Comparison of ENCODE assay signal across 31 mouse cellular contexts in the genomic region with DNA sequence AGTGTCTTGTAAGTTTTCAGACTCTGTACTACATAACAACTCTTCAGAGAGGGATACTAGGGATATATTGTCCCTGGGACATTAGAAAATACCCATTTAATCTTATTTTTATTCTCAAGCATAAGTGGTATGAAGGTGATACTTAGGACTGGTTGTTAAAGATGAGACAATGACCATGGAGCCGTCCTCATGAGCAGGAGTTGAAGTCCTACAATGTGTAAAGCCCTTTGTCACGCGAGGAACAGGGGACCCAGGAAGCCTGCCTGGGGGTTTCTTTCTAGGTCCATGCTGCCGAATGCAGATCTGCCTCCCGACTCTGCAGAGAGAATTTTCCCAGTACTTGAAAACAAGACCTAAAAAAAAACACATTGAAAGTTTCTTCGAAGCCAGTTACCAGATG. TPM values are rescaled to one million over a fixed set of nuclear protein-coding genes. Genes with fewer than 3 reads are reported as not detected.
A peak's percentile ranks its signal among the peaks of the same experiment; 100 is the strongest.
DNase-seq lines count a peak whose midpoint lies in the region; ATAC-seq and TF ChIP-seq lines count a peak whose summit lies in the region.
"Had no signal": no experiment of that assay in that cellular context is flagged by ENCODE, and none has a peak within 500 bp of the region (broad histone marks: within the 10 kb centered on the region; RNA-seq: fewer than 3 reads in every experiment).

No protein-coding gene starts in this region.

- no peak overlapping the region for H3K9ac ChIP-seq in forebrain, embryonic 14.5 days (ENCODE audit: low read length)
- no peak overlapping the region for H3K9ac ChIP-seq in forebrain, embryonic 11.5 days (ENCODE audit: low read length)
- no peak overlapping the region for H3K9ac ChIP-seq in midbrain, embryonic 13.5 days (replicated peaks)
- H3K9ac ChIP-seq in hindbrain, embryonic 15.5 days = no peak overlapping the region
- H3K9ac ChIP-seq: forebrain, embryonic 12.5 days; heart, embryonic 12.5 days; liver, embryonic 14.5 days; stomach, embryonic 15.5 days had no signal

- no peaks in the 10 kb centered on the region for H3K9me3 ChIP-seq in forebrain, embryonic 14.5 days (replicated peaks; ENCODE audit: control insufficient read depth, low read length)
- H3K9me3 ChIP-seq in forebrain, embryonic 11.5 days (ENCODE audit: control insufficient read depth, low read length) = no peaks in the 10 kb centered on the region
- no peaks in the 10 kb centered on the region for H3K9me3 ChIP-seq in midbrain, embryonic 13.5 days
- H3K9me3 ChIP-seq in midbrain, embryonic 10.5 days (replicated peaks) = no peaks in the 10 kb centered on the region
- H3K9me3 ChIP-seq in hindbrain, embryonic 15.5 days = no peaks in the 10 kb centered on the region
- H3K9me3 ChIP-seq: forebrain, embryonic 12.5 days; heart, embryonic 12.5 days; stomach, embryonic 15.5 days had no signal

- ATAC-seq in forebrain, embryonic 14.5 days = no peak
- ATAC-seq in forebrain, embryonic 11.5 days (replicated peaks; ENCODE audit: low FRiP score) = no peak
- ATAC-seq in midbrain, embryonic 13.5 days = no peak
- ATAC-seq in hindbrain, embryonic 15.5 days (ENCODE audit: low FRiP score, low read depth) = no peak
- ATAC-seq: intestine, embryonic 16.5 days had no signal

- peaks cover 11% of the 10 kb centered on the region for H3K4me1 ChIP-seq in forebrain, embryonic 14.5 days (ENCODE audit: control insufficient read depth, insufficient read depth, low read length)
- H3K4me1 ChIP-seq in forebrain, embryonic 11.5 days (replicated peaks; ENCODE audit: control insufficient read depth, insufficient read depth, low read length) = no peaks in the 10 kb centered on the region
- H3K4me1 ChIP-seq in midbrain, embryonic 13.5 days (replicated peaks) = peaks cover 10% of the 10 kb centered on the region
- H3K4me1 ChIP-seq in midbrain, embryonic 10.5 days = no peaks in the 10 kb centered on the region; the same call in 1 of the 2 replicates
- H3K4me1 ChIP-seq in hindbrain, embryonic 15.5 days (replicated peaks) = peaks cover 14% of the 10 kb centered on the region
- H3K4me1 ChIP-seq in olfactory bulb, adult 2 months (ENCODE audit: control insufficient read depth, insufficient read depth, low read length) = peaks cover 5% of the 10 kb centered on the region
- H3K4me1 ChIP-seq: heart, embryonic 12.5 days; stomach, embryonic 15.5 days had no signal

- TF ChIP-seq POLR2A in olfactory bulb, adult 2 months (IDR thresholded peaks at IDR 0.05; ENCODE audit: insufficient read depth, low read depth, low read length) = no peak

- 81% methylated on average over 6 of the region's 6 CpGs for WGBS in forebrain, embryonic 14.5 days
- WGBS in forebrain, embryonic 11.5 days = 84% methylated on average over 6 of the region's 6 CpGs
- 81% methylated on average over 6 of the region's 6 CpGs for WGBS in midbrain, embryonic 13.5 days
- 85% methylated on average over 6 of the region's 6 CpGs for WGBS in midbrain, embryonic 10.5 days
- 79% methylated on average over 6 of the region's 6 CpGs for WGBS in hindbrain, embryonic 15.5 days
- WGBS in olfactory bulb, adult 2 months = 61% methylated on average over 6 of the region's 6 CpGs

- no peak overlapping the region for H3K4me2 ChIP-seq in forebrain, embryonic 14.5 days (ENCODE audit: low read length)
- no peak overlapping the region for H3K4me2 ChIP-seq in forebrain, embryonic 11.5 days (ENCODE audit: low read depth, low read length, severe bottlenecking)
- no peak overlapping the region for H3K4me2 ChIP-seq in midbrain, embryonic 13.5 days (replicated peaks)
- H3K4me2 ChIP-seq in hindbrain, embryonic 15.5 days = no peak overlapping the region
- H3K4me2 ChIP-seq: forebrain, embryonic 12.5 days; heart, embryonic 12.5 days; stomach, embryonic 15.5 days had no signal

- no peaks in the 10 kb centered on the region for H3K27me3 ChIP-seq in forebrain, embryonic 14.5 days (replicated peaks; ENCODE audit: control insufficient read depth, insufficient read depth, low read length)
- H3K27me3 ChIP-seq in forebrain, embryonic 11.5 days (ENCODE audit: control insufficient read depth, insufficient read depth, low read length) = no peaks in the 10 kb centered on the region
- H3K27me3 ChIP-seq in midbrain, embryonic 13.5 days = no peaks in the 10 kb centered on the region
- no peaks in the 10 kb centered on the region for H3K27me3 ChIP-seq in midbrain, embryonic 10.5 days (ENCODE audit: low read depth, poor library complexity, severe bottlenecking)
- H3K27me3 ChIP-seq in hindbrain, embryonic 15.5 days = no peaks in the 10 kb centered on the region
- H3K27me3 ChIP-seq: forebrain, embryonic 12.5 days; heart, embryonic 12.5 days; stomach, embryonic 15.5 days had no signal

- TF ChIP-seq CTCF in olfactory bulb, adult 2 months (IDR thresholded peaks at IDR 0.05; ENCODE audit: insufficient read depth, low read depth, low read length) = no peak
- TF ChIP-seq CTCF in layer of hippocampus, adult 2 months (conservative IDR thresholded peaks at IDR 0.05) = no peak

- 0 out of 2 replicates have a peak overlapping the region, but pooled peaks have one; percentile 49 for H3K27ac ChIP-seq in forebrain, embryonic 14.5 days (ENCODE audit: low read depth, low read length)
- no peak overlapping the region for H3K27ac ChIP-seq in forebrain, embryonic 11.5 days (ENCODE audit: low read depth, low read length)
- H3K27ac ChIP-seq in midbrain, embryonic 13.5 days = 0 out of 2 replicates have a peak overlapping the region, but pooled peaks have one; percentile 68
- H3K27ac ChIP-seq in midbrain, embryonic 10.5 days (replicated peaks) = no peak overlapping the region
- peak overlapping the region; percentile 68 for H3K27ac ChIP-seq in hindbrain, embryonic 15.5 days (replicated peaks)
- peak overlapping the region; percentile 57; the same call in 1 of the 2 replicates for H3K27ac ChIP-seq in olfactory bulb, adult 2 months (ENCODE audit: insufficient read depth, low read depth, low read length)
- no peak overlapping the region for H3K27ac ChIP-seq in layer of hippocampus, adult 2 months
- H3K27ac ChIP-seq: liver, embryonic 14.5 days; macrophage; stomach, embryonic 15.5 days had no signal

- no peak overlapping the region for H3K4me3 ChIP-seq in forebrain, embryonic 14.5 days (ENCODE audit: low read depth, low read length)
- no peak overlapping the region for H3K4me3 ChIP-seq in forebrain, embryonic 11.5 days (ENCODE audit: low read depth, low read length)
- no peak overlapping the region for H3K4me3 ChIP-seq in midbrain, embryonic 13.5 days (replicated peaks)
- H3K4me3 ChIP-seq in midbrain, embryonic 10.5 days = no peak overlapping the region
- H3K4me3 ChIP-seq in hindbrain, embryonic 15.5 days = no peak overlapping the region
- H3K4me3 ChIP-seq in olfactory bulb, adult 2 months (ENCODE audit: insufficient read depth, low read depth, low read length) = no peak overlapping the region
- H3K4me3 ChIP-seq in layer of hippocampus, adult 2 months = no peak overlapping the region
- H3K4me3 ChIP-seq: erythroblast, embryonic 14.5 days; forebrain, embryonic 12.5 days; heart, embryonic 12.5 days; stomach, embryonic 15.5 days had no signal

- no peaks in the 10 kb centered on the region for H3K36me3 ChIP-seq in forebrain, embryonic 14.5 days (ENCODE audit: control insufficient read depth, insufficient read depth, low read length)
- H3K36me3 ChIP-seq in forebrain, embryonic 11.5 days (ENCODE audit: control insufficient read depth, insufficient read depth, low read length) = no peaks in the 10 kb centered on the region
- peaks cover 19% of the 10 kb centered on the region for H3K36me3 ChIP-seq in midbrain, embryonic 13.5 days
- peaks cover 8% of the 10 kb centered on the region; the same call in 1 of the 2 replicates for H3K36me3 ChIP-seq in midbrain, embryonic 10.5 days
- 0 out of 2 replicates have a peak, but pooled peaks cover 4% of the 10 kb centered on the region for H3K36me3 ChIP-seq in hindbrain, embryonic 15.5 days
- H3K36me3 ChIP-seq: forebrain, embryonic 12.5 days; G1E; stomach, embryonic 15.5 days had no signal

- DNase-seq in forebrain, embryonic 14.5 days (ENCODE audit: low spot score) = no peak
- DNase-seq in forebrain, embryonic 11.5 days (ENCODE audit: low spot score) = no peak
- no peak for DNase-seq in midbrain, embryonic 10.5 days (ENCODE audit: low spot score)
- no peak for DNase-seq in layer of hippocampus, adult 2 months (ENCODE audit: low spot score in 2 of 2)
- DNase-seq: adrenal gland, adult 8-10 months; cerebellum, postnatal 14 days; gastrocnemius, postnatal 25 days; heart, adult 18-20 months; kidney, adult 9 months; kidney, postnatal 14 days; liver; lung, adult 2 months; lung, postnatal 10 days; retina, postnatal 1 day; right cerebral cortex, postnatal 14 days; thymus, postnatal 14 days had no signal

RNA-seq across cellular contexts. Expression of a gene that starts 55.1 kb away (rescaled TPM):
- polyA plus RNA-seq in forebrain, embryonic 14.5 days (2014; fragmentation: Nextera tagmentation; extraction: Ambion mirVana) = 1.2 and 1.8 TPM in 2 replicates
- 3.0 and 3.6 TPM in 2 replicates for polyA plus RNA-seq in forebrain, embryonic 11.5 days (2014; fragmentation: Nextera tagmentation; extraction: Ambion mirVana)
- 6.8 and 10.7 TPM in 2 replicates for polyA plus RNA-seq in midbrain, embryonic 13.5 days (2015; fragmentation: Nextera tagmentation; extraction: Ambion mirVana)
- polyA plus RNA-seq in midbrain, embryonic 10.5 days (2016; fragmentation: Nextera tagmentation; extraction: Ambion mirVana) = 1.3 and 2.7 TPM in 2 replicates
- 168 and 193 TPM in 2 replicates for polyA plus RNA-seq in hindbrain, embryonic 15.5 days (2015; fragmentation: Nextera tagmentation; extraction: Ambion mirVana)
- polyA plus RNA-seq in olfactory bulb, adult 2 months (2012; ENCODE audit: insufficient read depth, insufficient read length, low replicate concordance, missing spikeins) = not detected in 2 replicates
- total RNA-seq in layer of hippocampus, adult 2 months (2021) = 10 to 100 TPM; 52.2 to 53.3 TPM
- total RNA-seq: adrenal gland, postnatal 4 days; gastrocnemius, adult 18-20 months; gastrocnemius, postnatal 25 days; heart, adult 18-20 months had no signal
- polyA plus RNA-seq: erythroblast, embryonic 14.5 days; G1E; heart, postnatal 0 days; intestine, embryonic 16.5 days; lung, adult 2 months; macrophage; small intestine, adult 2 months had no signal

Comparison
In these comparisons a context has a peak if more than half of its experiments do, and no peak if none do; other contexts are left out.
1. H3K27ac ChIP-seq: peak in forebrain, embryonic 14.5 days (single experiment), midbrain, embryonic 13.5 days (single experiment), hindbrain, embryonic 15.5 days (single experiment) and olfactory bulb, adult 2 months (single experiment); none in forebrain, embryonic 11.5 days (single experiment), midbrain, embryonic 10.5 days (single experiment) and layer of hippocampus, adult 2 months (single experiment).